Mouse (Mus musculus): ENCODE results near the gene Myo15b.

DNA sequence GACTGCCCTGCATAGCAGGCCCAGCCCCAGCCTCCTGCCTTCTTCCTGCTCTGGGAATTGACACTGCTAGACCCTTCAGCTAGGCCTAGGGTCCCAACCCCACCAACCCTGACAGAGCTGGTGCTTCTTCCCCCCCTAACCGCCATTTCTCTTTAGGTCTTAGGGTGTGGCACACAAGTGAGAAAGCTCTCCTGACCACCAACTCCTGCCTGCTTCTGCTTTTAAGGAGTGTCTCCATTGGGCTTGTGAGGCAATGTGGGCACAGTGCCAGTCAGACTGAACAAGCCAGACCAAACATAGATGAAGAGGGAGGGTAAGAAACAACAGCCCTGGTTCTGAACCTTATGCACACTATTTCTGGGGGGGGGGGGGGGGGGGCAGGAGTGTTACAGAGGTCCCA lies 44.6 kb downstream of the Myo15b start:
- TF ChIP-seq CTCF (IDR thresholded peaks at IDR 0.05; ENCODE audit: borderline replicate concordance, insufficient read depth, low read depth, low read length), result no peak
- no peak for TF ChIP-seq POLR2A (IDR thresholded peaks at IDR 0.05; ENCODE audit: borderline replicate concordance, insufficient read depth, low read length)
